Mouse (Mus musculus) heart, adult 9 months (tissue): ENCODE data around the gene Hoxd8.

ENCODE experiments used
- DNase-seq, 2 experiments: peaks; one replicate each; pipeline ENCODE4 v3.0.0; 2022; ENCODE audit warnings: low spot score in 2 of 2

Gene Hoxd8

DNA sequence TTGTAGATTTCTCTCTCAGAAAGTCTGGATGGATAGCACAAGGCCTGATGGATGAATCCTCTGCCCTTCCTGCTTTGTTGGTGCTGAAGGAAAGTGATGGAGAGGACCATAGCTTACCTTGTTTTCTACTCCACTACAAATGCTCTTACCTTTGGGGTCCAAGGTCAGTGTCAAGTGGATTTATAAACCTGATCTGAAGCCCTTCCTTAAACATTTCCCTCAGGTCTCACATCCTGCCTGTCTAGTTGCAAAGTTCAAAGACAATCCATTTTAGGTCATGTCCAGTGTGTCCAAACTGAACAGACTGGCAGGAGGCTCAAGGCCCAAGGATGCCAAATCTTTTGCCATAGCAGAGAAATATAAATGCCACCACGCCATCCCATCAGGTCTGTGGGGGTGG is 47.4 kb downstream of the Hoxd8 start:
- no peak for DNase-seq

DNA sequence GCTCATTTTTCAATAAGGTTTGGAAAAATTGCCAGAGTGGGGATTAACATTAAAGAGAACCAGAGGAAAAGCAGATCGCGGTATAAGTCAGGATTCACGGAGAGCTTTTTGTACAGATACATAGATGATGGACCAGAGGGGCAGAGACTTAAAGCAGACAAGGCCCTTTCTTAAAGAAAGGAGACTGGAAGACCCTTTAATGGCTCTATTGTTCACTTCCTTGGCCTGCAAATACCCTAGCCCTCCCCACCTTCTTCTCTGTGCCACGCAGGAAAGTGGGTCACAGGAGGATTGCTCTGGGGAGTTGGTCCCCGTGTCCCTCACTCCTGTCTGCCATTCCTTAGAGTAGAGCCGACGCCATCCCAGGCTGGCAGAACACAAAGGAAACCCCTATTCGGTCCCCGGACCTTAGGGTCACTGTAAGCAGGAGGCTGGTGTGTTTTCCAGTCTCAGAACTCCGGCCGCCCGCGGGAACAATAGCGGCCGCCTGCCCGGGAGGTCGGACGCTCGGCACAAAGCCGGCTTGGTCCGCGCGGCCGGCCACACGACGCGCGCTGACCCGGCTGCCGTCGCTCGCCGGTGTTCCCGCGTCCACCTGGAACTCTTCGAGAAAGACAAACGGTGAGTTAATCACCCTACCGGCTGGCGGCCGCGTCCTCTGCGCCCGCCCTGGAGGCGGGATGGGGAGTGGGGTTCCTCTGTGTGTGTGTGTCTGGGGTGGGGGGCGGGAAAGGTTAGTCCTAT is 48.2 kb downstream of the Hoxd8 start:
- DNase-seq = no peak

GRCm38 (mm10) chr2:74753175-74753523 is 48.7 kb downstream of the Hoxd8 start:
- DNase-seq = no peak

- DNase-seq = no peak
Measured at GRCm38 (mm10) chr2:74753711-74754110, 49.3 kb downstream of the Hoxd8 start.
